Mouse (Mus musculus) ES-E14 (cell line): ENCODE results near the gene Nol3.

ENCODE experiments used
- CHD2 ChIP-seq: IDR thresholded peaks from 2 replicates; pipeline ENCODE4 v1.6.1; 2014; ENCODE audit warnings: mild to moderate bottlenecking, low read depth, low read length, inconsistent platforms
- HCFC1 ChIP-seq: IDR thresholded peaks from 2 replicates; pipeline ENCODE4 v1.6.1; 2012; ENCODE audit warnings: low read length, inconsistent platforms, borderline replicate concordance; ENCODE audit not compliant: insufficient read depth
- MAFK ChIP-seq: IDR thresholded peaks from 2 replicates; pipeline ENCODE4 v1.6.1; 2014; ENCODE audit warnings: mild to moderate bottlenecking, low read depth, low read length, inconsistent platforms; ENCODE audit not compliant: insufficient read depth
- ZC3H11A ChIP-seq: IDR thresholded peaks from 2 replicates; pipeline ENCODE4 v1.6.1; 2012; ENCODE audit warnings: low read depth, mild to moderate bottlenecking, inconsistent platforms, low read length, borderline replicate concordance
- ZNF384 ChIP-seq: IDR thresholded peaks from 2 replicates; pipeline ENCODE4 v1.6.1; 2012; ENCODE audit warnings: low read depth, low read length, inconsistent platforms

DNA sequence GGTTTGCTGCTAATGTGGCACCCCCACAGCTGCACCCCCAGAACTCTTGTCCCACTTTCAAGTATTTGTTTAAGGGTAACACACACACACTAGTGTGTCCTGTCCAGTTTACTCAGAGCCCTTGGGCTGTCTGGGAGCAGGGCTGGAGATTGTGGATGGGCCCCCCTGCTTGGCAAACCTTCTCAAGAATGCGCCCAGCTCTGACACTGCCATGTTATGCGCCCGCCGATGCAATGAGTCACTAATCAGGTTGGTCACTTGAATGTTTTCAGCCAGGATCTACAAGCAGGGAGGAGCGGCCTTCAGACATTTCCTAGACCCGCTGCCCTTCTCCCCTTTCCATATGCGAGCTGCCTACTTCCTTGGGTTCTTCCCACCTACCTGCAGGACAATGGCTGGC, 16.5 kb downstream of the Nol3 start:
- no peak for TF ChIP-seq HCFC1
- TF ChIP-seq MAFK, result no peak
- TF ChIP-seq CHD2, result no peak
- TF ChIP-seq ZC3H11A, result no peak
- no peak for TF ChIP-seq ZNF384
